Mouse (Mus musculus) kidney, embryonic 16.5 days (tissue): Measurements from ENCODE around the gene Tsc22d3. TPM values are rescaled to one million over a fixed set of nuclear protein-coding genes. Genes with fewer than 3 reads are reported as not detected.
"Not testable (repeated sequence)": the region's sequence is repeated elsewhere in the genome, so short reads cannot be mapped to it uniquely, and the experiment has no call there.

Experiments used
- ATAC-seq: fragments of 200-750 bp; cut with Nextera tagmentation; 2 replicates; pipeline ENCODE4 v1.8.0; 2017; ENCODE audit warnings: moderate TSS enrichment; ENCODE audit not compliant: low FRiP score, low TSS enrichment
- H3K27ac ChIP-seq: fragments of 300-500 bp; sonication (generic); 2 replicates; pipeline ENCODE4 v1.5.1; 2014; ENCODE audit warnings: low read length
- H3K27me3 ChIP-seq: fragments of 300-500 bp; sonication (generic); 2 replicates; pipeline ENCODE4 v1.6.1; 2014; ENCODE audit warnings: low read length, control low read depth, mixed read lengths; ENCODE audit not compliant: insufficient read depth
- H3K36me3 ChIP-seq: fragments of 300-500 bp; sonication (generic); 2 replicates; pipeline ENCODE4 v1.6.1; 2014; ENCODE audit warnings: low read length, control low read depth, mixed read lengths; ENCODE audit not compliant: insufficient read depth
- H3K4me1 ChIP-seq: fragments of 300-500 bp; sonication (generic); 2 replicates; pipeline ENCODE4 v1.6.1; 2014; ENCODE audit warnings: low read length, control low read depth, mixed read lengths; ENCODE audit not compliant: insufficient read depth
- H3K4me2 ChIP-seq: fragments of 300-500 bp; sonication (generic); replicated peaks from 2 replicates; pipeline ENCODE4 v1.6.1; 2014; ENCODE audit warnings: low read depth, low read length
- H3K4me3 ChIP-seq: fragments of 300-500 bp; sonication (generic); 2 replicates; pipeline ENCODE4 v1.5.1; 2014; ENCODE audit warnings: mild to moderate bottlenecking, low read length
- H3K9ac ChIP-seq: fragments of 300-500 bp; sonication (generic); replicated peaks from 2 replicates; pipeline ENCODE4 v1.6.1; 2014; ENCODE audit warnings: low read length
- H3K9me3 ChIP-seq: fragments of 300-500 bp; sonication (generic); 2 replicates; pipeline ENCODE4 v1.6.1; 2016; ENCODE audit warnings: low read length, control low read depth
- WGBS: fragments of 180-500 bp; shearing (Covaris S2); extraction: QIAGEN DNeasy Blood & Tissue Kit; methylation state at CpG from one replicate; pipeline ENCODE4 v1.1.7; 2014; 5-methylcytosine and 5-hydroxymethylcytosine counted together
- polyA plus RNA-seq: library from polyadenylated mRNA; unstranded; fragments of >200 nt; fragmentation: Nextera tagmentation; extraction: Ambion mirVana; gene quantifications from 2 replicates; pipeline ENCODE4 v1.2.1, GENCODE M21; 2015

Gene Tsc22d3
- polyA plus RNA-seq, 1 experiment from 2014 or later, result 123 TPM

- Histone ChIP-seq H3K4me2 (peak overlapping the region; percentile 63), H3K27me3 (peaks cover 19% of the 10 kb centered on the region; the same call in 1 of the 2 replicates), H3K9me3 (no peaks in the 10 kb centered on the region), H3K27ac (peak overlapping the region; percentile 89), H3K4me3 (peak overlapping the region; percentile 57), H3K36me3 (no peaks in the 10 kb centered on the region), H3K4me1 (peaks cover 9% of the 10 kb centered on the region; the same call in 1 of the 2 replicates), H3K9ac (peak overlapping the region; percentile 77)
- WGBS, result 35% methylated on average over 18 of the region's 18 CpGs
- ATAC-seq, result peak; percentile 92
These were observed 57.4 kb downstream of the Tsc22d3 start for GRCm38 (mm10) chrX:140542938-140543673.

GRCm38 (mm10) chrX:140542474-140542845 is 58.0 kb downstream of the Tsc22d3 start:
- 19% methylated on average over 20 of the region's 21 CpGs for WGBS
- Histone ChIP-seq H3K4me1 (peaks cover 9% of the 10 kb centered on the region; the same call in 1 of the 2 replicates), H3K27ac (peak overlapping the region; percentile 89), H3K4me2 (peak overlapping the region; percentile 63), H3K4me3 (peak overlapping the region; percentile 57), H3K9ac (peak overlapping the region; percentile 77), H3K27me3 (peaks cover 19% of the 10 kb centered on the region; the same call in 1 of the 2 replicates), H3K36me3 (no peaks in the 10 kb centered on the region), H3K9me3 (no peaks in the 10 kb centered on the region)
- peak; percentile 93 for ATAC-seq

- Histone ChIP-seq H3K9me3 (no peaks in the 10 kb centered on the region), H3K27me3 (peaks cover 15% of the 10 kb centered on the region; the same call in 1 of the 2 replicates), H3K36me3 (no peaks in the 10 kb centered on the region), H3K4me3 (peak overlapping the region; percentile 57), H3K27ac (peak overlapping the region; percentile 89), H3K4me2 (peak overlapping the region; percentile 63), H3K9ac (peak overlapping the region; percentile 77), H3K4me1 (peaks cover 9% of the 10 kb centered on the region; the same call in 1 of the 2 replicates)
- WGBS, result 19% methylated on average over 10 of the region's 10 CpGs
- ATAC-seq, result peak; percentile 35
These were observed 58.6 kb downstream of the Tsc22d3 start for GRCm38 (mm10) chrX:140541711-140542473.

GRCm38 (mm10) chrX:140540500-140541114 is 59.9 kb downstream of the Tsc22d3 start:
- H3K9ac ChIP-seq, result no peak overlapping the region
- no peak overlapping the region for H3K4me2 ChIP-seq
- H3K4me1 ChIP-seq, result peaks cover 9% of the 10 kb centered on the region; the same call in 1 of the 2 replicates
- H3K36me3 ChIP-seq, result no peaks in the 10 kb centered on the region
- H3K27ac ChIP-seq, result no peak overlapping the region
- H3K4me3 ChIP-seq, result no peak overlapping the region
- H3K27me3 ChIP-seq, result peaks cover 14% of the 10 kb centered on the region; the same call in 1 of the 2 replicates
- H3K9me3 ChIP-seq, result no peaks in the 10 kb centered on the region
- no peak for ATAC-seq
- 84% methylated on average over 15 of the region's 15 CpGs for WGBS

- not testable (repeated sequence) for H3K9me3 ChIP-seq, ATAC-seq, H3K4me3 ChIP-seq, H3K36me3 ChIP-seq, H3K27ac ChIP-seq, H3K4me1 ChIP-seq, H3K4me2 ChIP-seq, H3K9ac ChIP-seq
- 86% methylated on average over 3 of the region's 3 CpGs for WGBS
- H3K27me3 ChIP-seq, result peaks cover 18% of the 10 kb centered on the region; the same call in 1 of the 2 replicates
These were observed 60.6 kb downstream of the Tsc22d3 start for GRCm38 (mm10) chrX:140539831-140540230.

GRCm38 (mm10) chrX:140539111-140539680 is 61.3 kb downstream of the Tsc22d3 start:
- H3K9ac ChIP-seq, result no peak overlapping the region
- no peak overlapping the region for H3K27ac ChIP-seq
- no peak overlapping the region for H3K4me2 ChIP-seq
- WGBS, result 83% methylated on average over 3 of the region's 3 CpGs
- H3K4me1 ChIP-seq, result peaks cover 9% of the 10 kb centered on the region; the same call in 1 of the 2 replicates
- H3K9me3 ChIP-seq, result no peaks in the 10 kb centered on the region
- H3K36me3 ChIP-seq, result no peaks in the 10 kb centered on the region
- ATAC-seq, result no peak
- H3K4me3 ChIP-seq, result no peak overlapping the region
- H3K27me3 ChIP-seq, result peaks cover 21% of the 10 kb centered on the region; the same call in 1 of the 2 replicates

- Histone ChIP-seq H3K4me1 (peaks cover 9% of the 10 kb centered on the region; the same call in 1 of the 2 replicates), H3K36me3 (no peaks in the 10 kb centered on the region), H3K9me3 (no peaks in the 10 kb centered on the region), H3K27ac (no peak overlapping the region), H3K4me3 (no peak overlapping the region), H3K27me3 (peaks cover 22% of the 10 kb centered on the region; the same call in 1 of the 2 replicates), H3K9ac (no peak overlapping the region), H3K4me2 (no peak overlapping the region)
- ATAC-seq, result no peak
- WGBS, result 73% methylated on average over 2 of the region's 2 CpGs
These were observed 61.8 kb downstream of the Tsc22d3 start for GRCm38 (mm10) chrX:140538649-140539048.

- WGBS, result 55% methylated on average over 6 of the region's 6 CpGs
- ATAC-seq, result no peak
- peaks cover 21% of the 10 kb centered on the region; the same call in 1 of the 2 replicates for H3K27me3 ChIP-seq
- no peak overlapping the region for H3K4me3 ChIP-seq
- H3K9me3 ChIP-seq, result no peaks in the 10 kb centered on the region
- no peak overlapping the region for H3K9ac ChIP-seq
- no peak overlapping the region for H3K4me2 ChIP-seq
- no peaks in the 10 kb centered on the region for H3K36me3 ChIP-seq
- H3K4me1 ChIP-seq, result peaks cover 6% of the 10 kb centered on the region; the same call in 1 of the 2 replicates
- no peak overlapping the region for H3K27ac ChIP-seq
These were observed 62.8 kb downstream of the Tsc22d3 start for GRCm38 (mm10) chrX:140537662-140538061.

- no peak; the same call in 1 of the 2 replicates for ATAC-seq
- no peak overlapping the region for H3K4me2 ChIP-seq
- H3K36me3 ChIP-seq, result no peaks in the 10 kb centered on the region
- H3K9me3 ChIP-seq, result no peaks in the 10 kb centered on the region
- H3K4me3 ChIP-seq, result no peak overlapping the region
- H3K27ac ChIP-seq, result no peak overlapping the region
- 33% methylated on average over 1 of the region's 1 CpGs for WGBS
- H3K9ac ChIP-seq, result no peak overlapping the region
- H3K4me1 ChIP-seq, result no peaks in the 10 kb centered on the region
- H3K27me3 ChIP-seq, result peaks cover 22% of the 10 kb centered on the region; the same call in 1 of the 2 replicates
These were observed 65.0 kb downstream of the Tsc22d3 start for GRCm38 (mm10) chrX:140535487-140535886.
